Mouse (Mus musculus): ENCODE results near the gene Spaar.
A peak's percentile ranks its signal among the peaks of the same experiment; 100 is the strongest.

DNA sequence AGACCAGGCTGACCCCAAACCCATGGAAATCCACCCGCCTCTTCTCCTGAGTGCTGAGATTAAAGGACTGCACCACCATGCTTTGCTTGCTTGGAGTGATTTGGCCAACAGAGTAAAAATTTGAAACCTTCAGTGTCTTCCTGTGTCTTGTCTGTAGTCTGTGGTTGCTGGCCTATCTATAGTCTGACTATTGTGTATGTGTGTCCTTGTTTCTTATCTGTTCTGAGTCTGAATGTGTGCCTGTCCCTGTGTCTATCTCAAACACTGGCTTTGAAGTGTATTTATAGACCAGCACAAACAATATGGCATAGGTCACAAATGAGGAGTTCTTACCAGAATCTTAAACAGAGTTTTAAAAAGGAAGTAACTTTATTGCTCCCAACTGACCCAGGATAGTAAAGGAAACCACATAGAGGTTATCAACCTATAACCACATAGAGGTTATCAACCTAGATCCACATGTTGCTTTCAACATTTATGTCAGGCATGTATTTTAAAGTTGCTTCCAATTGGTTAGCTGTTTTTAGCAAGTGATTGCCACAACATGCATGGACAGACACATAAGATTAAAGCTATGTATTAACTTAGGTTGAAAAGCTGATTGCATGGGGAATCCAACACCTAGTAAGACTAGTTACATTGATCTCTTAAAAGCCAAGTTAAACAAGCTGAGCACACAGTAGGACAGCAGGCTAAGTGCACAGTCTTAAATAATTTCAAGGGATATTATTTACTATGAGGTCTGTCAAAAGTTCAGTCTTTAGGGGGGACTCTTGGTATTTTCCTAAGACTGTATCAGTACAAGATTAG, 35.2 kb upstream of the Spaar start:
- TF ChIP-seq NELFE (IDR thresholded peaks at IDR 0.05; ENCODE audit: low read depth, low read length) (no peak), SMC3 (IDR thresholded peaks at IDR 0.05; ENCODE audit: low read depth, low read length) (no peak), POLR2A (IDR thresholded peaks at IDR 0.05; ENCODE audit: control insufficient read depth in 1 of 2, insufficient read depth in 1 of 2, low read depth in 1 of 2, low read length in 2 of 2, poor library complexity in 1 of 2) (no peak), HCFC1 (IDR thresholded peaks at IDR 0.05; ENCODE audit: low read depth, low read length) (no peak; the same call in 1 of the 2 replicates), RAD21 (IDR thresholded peaks at IDR 0.05; ENCODE audit: low read depth, low read length) (no peak), CTCF (IDR thresholded peaks at IDR 0.05 in 2 of 3, conservative IDR thresholded peaks at IDR 0.05 in 1 of 3; ENCODE audit: control insufficient read depth in 1 of 3, insufficient read depth in 1 of 3, low read depth in 2 of 3, low read length in 3 of 3, poor library complexity in 1 of 3, severe bottlenecking in 1 of 3) (no peak), POLR2AphosphoS2 (IDR thresholded peaks at IDR 0.05; ENCODE audit: low read length) (no peak), EP300 (IDR thresholded peaks at IDR 0.05; ENCODE audit: low read depth in 1 of 2, low read length in 2 of 2) (peak; percentile 81 to 87)
